Mouse (Mus musculus) ES-E14 (cell line): ENCODE data around the gene Zfr.

Experiments
- CHD2 ChIP-seq: IDR thresholded peaks from 2 replicates; pipeline ENCODE4 v1.6.1; 2014; ENCODE audit warnings: mild to moderate bottlenecking, low read depth, low read length, inconsistent platforms
- HCFC1 ChIP-seq: IDR thresholded peaks from 2 replicates; pipeline ENCODE4 v1.6.1; 2012; ENCODE audit warnings: low read length, inconsistent platforms, borderline replicate concordance; ENCODE audit not compliant: insufficient read depth
- MAFK ChIP-seq: IDR thresholded peaks from 2 replicates; pipeline ENCODE4 v1.6.1; 2014; ENCODE audit warnings: mild to moderate bottlenecking, low read depth, low read length, inconsistent platforms; ENCODE audit not compliant: insufficient read depth
- ZC3H11A ChIP-seq: IDR thresholded peaks from 2 replicates; pipeline ENCODE4 v1.6.1; 2012; ENCODE audit warnings: low read depth, mild to moderate bottlenecking, inconsistent platforms, low read length, borderline replicate concordance
- ZNF384 ChIP-seq: IDR thresholded peaks from 2 replicates; pipeline ENCODE4 v1.6.1; 2012; ENCODE audit warnings: low read depth, low read length, inconsistent platforms

GRCm38 (mm10) chr15:12084164-12084563, 33.5 kb upstream of the Zfr start:
- no peak for TF ChIP-seq HCFC1
- TF ChIP-seq CHD2 = no peak
- no peak for TF ChIP-seq ZNF384
- no peak for TF ChIP-seq MAFK
- no peak for TF ChIP-seq ZC3H11A
